Mouse (Mus musculus) olfactory bulb, adult 2 months (tissue): ENCODE data around the gene Tnfrsf18.

Experiments
- CTCF ChIP-seq: fragments of 200-500 bp; IDR thresholded peaks from 2 replicates; pipeline ENCODE4 v1.5.1; 2012; ENCODE audit warnings: low read depth, mild to moderate bottlenecking, low read length, moderate library complexity; ENCODE audit not compliant: insufficient read depth
- POLR2A ChIP-seq: fragments of 200-500 bp; IDR thresholded peaks from 2 replicates; pipeline ENCODE4 v1.6.1; 2012; ENCODE audit warnings: mild to moderate bottlenecking, low read depth, low read length, moderate library complexity; ENCODE audit not compliant: insufficient read depth

DNA sequence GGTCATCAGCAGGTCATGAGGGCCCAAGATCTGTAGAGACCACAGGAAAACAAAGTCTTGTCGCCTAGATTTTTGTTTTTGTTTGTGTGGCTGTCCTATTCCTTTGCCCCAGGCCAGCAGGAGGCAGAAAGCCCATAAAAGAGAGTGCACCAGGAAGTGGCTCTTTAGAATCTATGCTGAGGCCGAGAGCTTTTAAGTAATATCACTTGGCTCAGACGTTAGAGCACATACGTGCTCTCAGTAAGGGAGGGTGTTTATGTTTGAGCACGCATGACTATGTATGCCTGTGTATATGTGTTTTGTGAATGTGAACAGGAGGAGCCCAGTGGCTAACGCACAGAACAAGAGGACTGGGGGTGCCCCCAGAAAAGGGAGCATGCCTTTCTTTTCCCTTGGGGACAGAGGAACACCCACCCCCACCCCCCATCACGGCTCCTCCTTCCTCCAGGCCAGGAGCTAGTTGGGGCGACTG is 51.0 kb downstream of the Tnfrsf18 start:
- TF ChIP-seq CTCF = no peak
- TF ChIP-seq POLR2A = no peak
